Comparison of ENCODE assay signal across 27 mouse cellular contexts in the genomic region with DNA sequence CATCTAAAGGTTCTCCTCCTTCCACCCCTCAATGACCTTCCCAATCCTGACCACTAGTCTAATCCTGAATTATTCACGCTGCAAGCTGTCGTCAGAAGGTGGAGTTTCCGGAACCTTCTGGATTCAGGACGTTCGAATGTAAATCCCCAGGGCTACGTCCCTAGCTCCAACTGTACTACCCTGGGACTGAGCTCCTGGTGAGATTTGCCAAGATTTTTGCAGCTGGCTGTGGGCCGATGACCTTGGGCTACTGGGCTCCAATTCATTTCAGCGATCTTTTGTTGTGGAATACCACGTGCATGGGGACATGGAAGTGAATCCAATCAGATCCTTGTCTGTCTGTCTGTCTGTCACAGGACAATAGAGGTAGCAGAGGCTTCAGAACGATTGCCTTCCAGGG. TPM values are rescaled to one million over a fixed set of nuclear protein-coding genes. Genes with fewer than 3 reads are reported as not detected.
DNase-seq lines count a peak whose midpoint lies in the region; ATAC-seq and TF ChIP-seq lines count a peak whose summit lies in the region.
"Had no signal": no experiment of that assay in that cellular context is flagged by ENCODE, and none has a peak within 500 bp of the region (broad histone marks: within the 10 kb centered on the region; RNA-seq: fewer than 3 reads in every experiment).

No protein-coding gene starts in this region.

- H3K9me3 ChIP-seq in forebrain, embryonic 12.5 days = no peaks in the 10 kb centered on the region
- H3K9me3 ChIP-seq: forebrain, embryonic 10.5 days; heart, embryonic 10.5 days; hindbrain, embryonic 15.5 days; limb, embryonic 13.5 days; megakaryocyte, embryonic 14.5 days had no signal

- H3K4me2 ChIP-seq in forebrain, embryonic 12.5 days = no peak overlapping the region
- H3K4me2 ChIP-seq: hindbrain, embryonic 15.5 days; limb, embryonic 13.5 days; lung, embryonic 14.5 days had no signal

- peaks cover 1% of the 10 kb centered on the region; the same call in 1 of the 2 replicates for H3K4me1 ChIP-seq in cerebellum, adult 2 months (ENCODE audit: control insufficient read depth, insufficient read depth, low read length)
- peaks cover 12% of the 10 kb centered on the region for H3K4me1 ChIP-seq in forebrain, embryonic 12.5 days
- H3K4me1 ChIP-seq in thymus, adult 2 months (replicated peaks; ENCODE audit: control insufficient read depth, insufficient read depth, low read length) = peaks cover 13% of the 10 kb centered on the region

- H3K9ac ChIP-seq in forebrain, embryonic 12.5 days = no peak overlapping the region
- H3K9ac ChIP-seq: forebrain, postnatal 0 days; hindbrain, embryonic 15.5 days; limb, embryonic 13.5 days; liver, embryonic 14.5 days; lung, embryonic 14.5 days had no signal

- peak; percentile 16 for DNase-seq in cerebellum, adult 9-10 months
- DNase-seq in cerebellum, adult 2 months = no peak
- peak; percentile 49 for DNase-seq in ovary, postnatal 36 days (ENCODE audit: low spot score)
- DNase-seq in ovary, postnatal 10 days (ENCODE audit: low spot score) = no peak
- peak; percentile 63 for DNase-seq in adrenal gland, adult 8-10 months
- no peak for DNase-seq in layer of hippocampus, postnatal 14 days (ENCODE audit: low spot score in 2 of 2)
- no peak for DNase-seq in thymus, adult 2 months
- DNase-seq: cerebellum, adult 11 months; cerebellum, postnatal 14 days; forebrain, postnatal 0 days; gastrocnemius, postnatal 36 days; kidney, adult 9 months; kidney, postnatal 4 days; lung, embryonic 14.5 days; lung, postnatal 36 days; midbrain, embryonic 14.5 days; right cerebral cortex, adult 18-20 months; right cerebral cortex, postnatal 4 days; thymus, adult 18-20 months had no signal

- TF ChIP-seq CTCF in cerebellum, adult 2 months (IDR thresholded peaks at IDR 0.05; ENCODE audit: borderline replicate concordance, insufficient read depth, low read depth, low read length) = no peak
- no peak for TF ChIP-seq CTCF in thymus, adult 2 months (IDR thresholded peaks at IDR 0.05; ENCODE audit: borderline replicate concordance, control insufficient read depth, extremely low read depth, insufficient read depth, low read length, poor library complexity)

- no peak overlapping the region for H3K4me3 ChIP-seq in cerebellum, adult 2 months (replicated peaks; ENCODE audit: insufficient read depth, low read depth, low read length)
- H3K4me3 ChIP-seq in forebrain, embryonic 12.5 days (replicated peaks) = no peak overlapping the region
- no peak overlapping the region for H3K4me3 ChIP-seq in thymus, adult 2 months (ENCODE audit: control insufficient read depth, insufficient read depth, low read length)
- H3K4me3 ChIP-seq: forebrain, embryonic 10.5 days; heart, embryonic 10.5 days; hindbrain, embryonic 15.5 days; limb, embryonic 13.5 days; megakaryocyte, embryonic 14.5 days had no signal

- no peaks in the 10 kb centered on the region for H3K36me3 ChIP-seq in forebrain, embryonic 12.5 days (replicated peaks)
- H3K36me3 ChIP-seq in thymus, adult 2 months (ENCODE audit: control insufficient read depth, insufficient read depth, low read length) = no peaks in the 10 kb centered on the region
- H3K36me3 ChIP-seq: forebrain, embryonic 10.5 days; G1E; heart, embryonic 10.5 days; hindbrain, embryonic 15.5 days; limb, embryonic 13.5 days had no signal

- no peaks in the 10 kb centered on the region for H3K27me3 ChIP-seq in cerebellum, adult 2 months (ENCODE audit: control insufficient read depth, insufficient read depth, low read length)
- peaks cover 7% of the 10 kb centered on the region for H3K27me3 ChIP-seq in forebrain, embryonic 12.5 days
- H3K27me3 ChIP-seq in thymus, adult 2 months (ENCODE audit: control insufficient read depth, insufficient read depth, low read length) = peaks cover 17% of the 10 kb centered on the region
- H3K27me3 ChIP-seq: hindbrain, embryonic 15.5 days had no signal

- no peak for TF ChIP-seq POLR2A in cerebellum, adult 2 months (IDR thresholded peaks at IDR 0.05; ENCODE audit: borderline replicate concordance, insufficient read depth, low read length)
- TF ChIP-seq POLR2A in thymus, adult 2 months (IDR thresholded peaks at IDR 0.05; ENCODE audit: control insufficient read depth, extremely low read depth, insufficient read depth, low read length, poor library complexity) = no peak

- no peak for ATAC-seq in forebrain, embryonic 12.5 days (ENCODE audit: low FRiP score)
- ATAC-seq: forebrain, postnatal 0 days had no signal

- WGBS in cerebellum, adult 2 months = 74% methylated on average over 10 of the region's 10 CpGs
- 87% methylated on average over 10 of the region's 10 CpGs for WGBS in forebrain, embryonic 12.5 days
- 93% methylated on average over 10 of the region's 10 CpGs for WGBS in thymus, adult 2 months

- H3K27ac ChIP-seq in cerebellum, adult 2 months (ENCODE audit: insufficient read depth, low read length) = no peak overlapping the region
- H3K27ac ChIP-seq in forebrain, embryonic 12.5 days = no peak overlapping the region
- no peak overlapping the region for H3K27ac ChIP-seq in thymus, adult 2 months (ENCODE audit: control insufficient read depth, insufficient read depth, low read length)
- H3K27ac ChIP-seq: forebrain, embryonic 10.5 days; heart, embryonic 10.5 days; hindbrain, embryonic 15.5 days; limb, embryonic 13.5 days; liver, embryonic 14.5 days had no signal

RNA-seq across cellular contexts. Expression of gene Macf1, which starts 6.2 kb away (rescaled TPM):
- polyA plus RNA-seq in cerebellum, adult 2 months (2012; rRNA removed) = 193 and 201 TPM in 2 replicates
- 100 to 1,000 TPM; 137 to 199 (median 157) TPM for total RNA-seq in adrenal gland, adult 8-10 months (2022)
- total RNA-seq in layer of hippocampus, postnatal 14 days (2021) = 100 to 1,000 TPM; 226 to 248 TPM
- polyA plus RNA-seq in forebrain, embryonic 12.5 days (2016; fragmentation: Nextera tagmentation; extraction: Ambion mirVana) = 75.6 and 77.9 TPM in 2 replicates
- polyA plus RNA-seq in thymus, adult 2 months (2012; rRNA removed) = 104 and 121 TPM in 2 replicates

RNA-seq across cellular contexts. Expression of gene Ndufs5, which starts 27.7 kb away (rescaled TPM):
- polyA plus RNA-seq in cerebellum, adult 2 months (2012; rRNA removed) = 602 and 636 TPM in 2 replicates
- 100 to 1,000 TPM; 141 to 205 (median 168) TPM for total RNA-seq in adrenal gland, adult 8-10 months (2022)
- total RNA-seq in layer of hippocampus, postnatal 14 days (2021) = 100 to 1,000 TPM; 178 to 208 TPM
- polyA plus RNA-seq in forebrain, embryonic 12.5 days (2016; fragmentation: Nextera tagmentation; extraction: Ambion mirVana) = 315 and 318 TPM in 2 replicates
- 41.9 and 44.2 TPM in 2 replicates for polyA plus RNA-seq in thymus, adult 2 months (2012; rRNA removed)

RNA-seq across cellular contexts. Expression of gene Akirin1, which starts 59.8 kb away (rescaled TPM):
- polyA plus RNA-seq in cerebellum, adult 2 months (2012; rRNA removed) = 43.1 and 43.6 TPM in 2 replicates
- total RNA-seq in adrenal gland, adult 8-10 months (2022) = 10 to 100 TPM; 70.9 to 77.6 (median 71.6) TPM
- 10 to 100 TPM; 58.8 to 62.2 TPM for total RNA-seq in layer of hippocampus, postnatal 14 days (2021)
- polyA plus RNA-seq in forebrain, embryonic 12.5 days (2016; fragmentation: Nextera tagmentation; extraction: Ambion mirVana) = 89.8 and 91.1 TPM in 2 replicates
- polyA plus RNA-seq in thymus, adult 2 months (2012; rRNA removed) = 56.4 and 71.7 TPM in 2 replicates

Comparison
In these comparisons a context has a peak if more than half of its experiments do, and no peak if none do; other contexts are left out.
1. DNase-seq: peak in cerebellum, adult 9-10 months (single experiment), ovary, postnatal 36 days (single experiment) and adrenal gland, adult 8-10 months (single experiment); none in cerebellum, adult 2 months (0 of 2), ovary, postnatal 10 days (single experiment), layer of hippocampus, postnatal 14 days (0 of 2) and thymus, adult 2 months (single experiment).